Mouse (Mus musculus) myocyte (in vitro differentiated cells): ENCODE measurements around the gene Rcor2. TPM values are rescaled to one million over a fixed set of nuclear protein-coding genes. Genes with fewer than 3 reads are reported as not detected.

Experiments used
- H3K27me3 ChIP-seq: one replicate; pipeline ENCODE4 v1.6.1; 2011; ENCODE audit not compliant: control insufficient read depth, insufficient read depth, insufficient read length
- H3K36me3 ChIP-seq: one replicate; pipeline ENCODE4 v1.6.1; 2011; ENCODE audit not compliant: control insufficient read depth, insufficient read depth
- H3K4me2 ChIP-seq: one replicate; pipeline ENCODE4 v1.6.1; 2011; ENCODE audit warnings: low read depth, control low read depth
- H3K4me3 ChIP-seq: one replicate; pipeline ENCODE4 v1.5.1; 2011; ENCODE audit warnings: mild to moderate bottlenecking, control low read depth, moderate library complexity
- H3K79me2 ChIP-seq: one replicate; pipeline ENCODE4 v1.6.1; 2011; ENCODE audit not compliant: control insufficient read depth, insufficient read depth
- H3ac ChIP-seq: one replicate; pipeline ENCODE4 v1.6.1; 2011; ENCODE audit not compliant: control insufficient read depth, insufficient read length
- CEBPB ChIP-seq: IDR thresholded peaks from 2 replicates; pipeline ENCODE4 v1.6.1; 2011; ENCODE audit warnings: mild to moderate bottlenecking, moderate library complexity; ENCODE audit not compliant: poor library complexity, insufficient read depth, severe bottlenecking
- E2F4 ChIP-seq: IDR thresholded peaks from one replicate; pipeline ENCODE4 v1.6.1; 2011; ENCODE audit warnings: mild to moderate bottlenecking, control low read depth, moderate library complexity; ENCODE audit not compliant: insufficient read depth
- MAX ChIP-seq: IDR thresholded peaks from one replicate; pipeline ENCODE4 v1.6.1; 2011; ENCODE audit warnings: low read depth, mild to moderate bottlenecking, control low read depth
- MYOD1 ChIP-seq, 3 experiments: IDR thresholded peaks; one replicate each; pipeline ENCODE4 v1.6.1; 2011; ENCODE audit warnings: control low read depth in 2 of 3, low read depth in 2 of 3, mild to moderate bottlenecking in 2 of 3, moderate library complexity in 1 of 3; ENCODE audit not compliant: insufficient read length in 2 of 3, control insufficient read depth in 1 of 3
- MYOG ChIP-seq, 3 experiments: IDR thresholded peaks; one replicate each; pipeline ENCODE4 v1.6.1; 2011; ENCODE audit warnings: control low read depth in 2 of 3, low read depth in 2 of 3, mild to moderate bottlenecking in 2 of 3; ENCODE audit not compliant: insufficient read length in 2 of 3, control insufficient read depth in 1 of 3, insufficient read depth in 1 of 3
- POLR2A ChIP-seq: IDR thresholded peaks from one replicate; pipeline ENCODE4 v1.6.1; 2011; ENCODE audit warnings: low read depth, mild to moderate bottlenecking, control low read depth, moderate library complexity; ENCODE audit not compliant: insufficient read length
- POLR2AphosphoS2 ChIP-seq: IDR thresholded peaks from one replicate; pipeline ENCODE4 v1.6.1; 2011; ENCODE audit warnings: low read depth, control low read depth; ENCODE audit not compliant: insufficient read length
- REST ChIP-seq: IDR thresholded peaks from one replicate; pipeline ENCODE4 v1.6.1; 2011; ENCODE audit warnings: mild to moderate bottlenecking, control low read depth, moderate library complexity; ENCODE audit not compliant: insufficient read depth, insufficient read length
- SRF ChIP-seq: IDR thresholded peaks from one replicate; pipeline ENCODE4 v1.6.1; 2011; ENCODE audit warnings: low read depth; ENCODE audit not compliant: control insufficient read depth, insufficient read length
- TCF12 ChIP-seq: IDR thresholded peaks from one replicate; pipeline ENCODE4 v1.6.1; 2011; ENCODE audit warnings: mild to moderate bottlenecking, control low read depth; ENCODE audit not compliant: poor library complexity, insufficient read depth, severe bottlenecking
- TCF3 ChIP-seq: IDR thresholded peaks from one replicate; pipeline ENCODE4 v1.6.1; 2011; ENCODE audit warnings: low read depth, control low read depth; ENCODE audit not compliant: insufficient read length
- USF1 ChIP-seq: IDR thresholded peaks from one replicate; pipeline ENCODE4 v1.6.1; 2011; ENCODE audit warnings: low read depth, mild to moderate bottlenecking, control low read depth, moderate library complexity
- polyA plus RNA-seq: library from polyadenylated mRNA; unstranded; fragments of >200 nt; fragmentation: generic; extraction: Trizol; gene quantifications from one replicate; pipeline ENCODE4 v1.2.1, GENCODE M21; 2012; ENCODE audit warnings: missing spikeins

Rcor2 gene
- polyA plus RNA-seq, result 34.1 TPM

DNA sequence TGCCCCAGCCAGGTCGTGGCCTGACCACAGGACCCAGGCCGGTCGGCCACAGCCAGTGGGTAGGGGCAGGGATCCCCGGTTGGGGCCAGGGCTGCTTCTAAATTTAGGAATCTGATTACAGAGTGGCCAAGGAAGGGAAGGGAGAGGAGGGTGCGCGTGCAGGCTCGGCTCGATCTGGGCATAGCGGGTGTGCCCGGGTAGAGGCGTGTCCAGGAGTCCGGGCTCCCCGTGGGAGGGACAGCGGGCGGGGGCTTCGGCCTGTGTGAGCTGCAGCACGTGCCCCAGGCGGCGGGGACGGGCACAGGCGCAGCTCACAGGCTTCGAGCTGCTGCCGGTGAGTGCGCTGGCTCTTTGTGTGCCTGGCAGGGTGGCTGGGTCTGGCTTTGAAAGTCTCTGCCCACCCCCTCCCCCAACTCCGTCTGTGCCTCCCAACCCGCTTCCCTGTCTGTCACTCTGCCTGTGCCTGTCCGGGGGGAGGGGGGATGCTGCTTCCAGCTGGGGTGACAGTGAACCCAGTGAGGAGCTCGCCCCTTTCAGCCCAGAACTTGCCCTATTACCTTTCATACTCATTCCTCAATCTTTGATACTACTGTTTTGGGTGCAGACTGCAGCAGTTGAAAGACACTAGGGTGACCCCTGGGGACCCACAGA is at the start of gene Rcor2:
Gene Rcor2 (plus strand): TSS at position 235 of the 651 bp plus-strand sequence.
- H3K4me3 ChIP-seq, result peak within 1 kb of the TSS; percentile 52
- H3K4me2 ChIP-seq, result peak within 1 kb of the TSS; percentile 98
- H3K79me2 ChIP-seq, result peaks cover 6% of the 10 kb centered on the region
- TF ChIP-seq MYOD1 (IDR thresholded peaks at IDR 0.05; ENCODE audit: control insufficient read depth in 1 of 3, insufficient read length in 2 of 3, low read depth in 2 of 3) (peak in 2 of 3 experiments; percentile 3 to 64), USF1 (peak; percentile 41), MYOG (IDR thresholded peaks at IDR 0.05; ENCODE audit: control insufficient read depth in 1 of 3, insufficient read depth in 1 of 3, insufficient read length in 2 of 3, low read depth in 2 of 3) (peak in 2 of 3 experiments; percentile 41 to 44), CEBPB (no peak), POLR2AphosphoS2 (peak; percentile 95), POLR2A (peak; percentile 91), E2F4 (no peak), TCF3 (no peak)
- H3K27me3 ChIP-seq, result no peaks in the 10 kb centered on the region
- no peaks in the 10 kb centered on the region for H3K36me3 ChIP-seq
- peak within 1 kb of the TSS; percentile 67 for H3ac ChIP-seq

DNA sequence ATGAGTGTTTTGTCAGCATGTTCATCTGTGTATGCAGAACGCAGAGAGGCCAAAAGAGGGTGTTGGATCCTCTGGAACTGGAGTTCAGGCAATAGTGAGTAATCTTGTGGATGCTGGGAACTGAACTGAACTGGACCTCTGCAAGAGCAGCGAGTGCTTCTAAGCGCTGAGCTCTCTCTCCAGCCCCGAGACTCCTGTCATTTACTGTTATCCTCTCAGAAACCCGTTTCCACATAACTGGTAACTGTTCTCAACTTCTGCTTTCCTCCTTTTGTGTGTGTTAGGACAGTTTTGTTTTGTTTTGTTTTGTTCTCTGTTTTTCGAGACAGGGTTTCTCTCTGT is 49.2 kb upstream of the Rcor2 start:
- peak overlapping the region; percentile 88 for H3ac ChIP-seq
- H3K79me2 ChIP-seq, result peaks cover 44% of the 10 kb centered on the region
- H3K27me3 ChIP-seq, result no peaks in the 10 kb centered on the region
- TF ChIP-seq E2F4, result no peak
- TF ChIP-seq POLR2A, result no peak
- no peak for TF ChIP-seq MAX
- no peak for TF ChIP-seq TCF3
- TF ChIP-seq CEBPB, result no peak
- no peak for TF ChIP-seq MYOG (IDR thresholded peaks at IDR 0.05; ENCODE audit: control insufficient read depth in 1 of 3, insufficient read depth in 1 of 3, insufficient read length in 2 of 3, low read depth in 2 of 3)
- no peak for TF ChIP-seq MYOD1 (IDR thresholded peaks at IDR 0.05; ENCODE audit: control insufficient read depth in 1 of 3, insufficient read length in 2 of 3, low read depth in 2 of 3)
- TF ChIP-seq USF1, result no peak
- no peak for TF ChIP-seq POLR2AphosphoS2
- TF ChIP-seq TCF12, result no peak
- TF ChIP-seq SRF, result no peak
- H3K36me3 ChIP-seq, result peaks cover 15% of the 10 kb centered on the region
- H3K4me3 ChIP-seq, result peak overlapping the region; percentile 88
- H3K4me2 ChIP-seq, result peak overlapping the region; percentile 86

DNA sequence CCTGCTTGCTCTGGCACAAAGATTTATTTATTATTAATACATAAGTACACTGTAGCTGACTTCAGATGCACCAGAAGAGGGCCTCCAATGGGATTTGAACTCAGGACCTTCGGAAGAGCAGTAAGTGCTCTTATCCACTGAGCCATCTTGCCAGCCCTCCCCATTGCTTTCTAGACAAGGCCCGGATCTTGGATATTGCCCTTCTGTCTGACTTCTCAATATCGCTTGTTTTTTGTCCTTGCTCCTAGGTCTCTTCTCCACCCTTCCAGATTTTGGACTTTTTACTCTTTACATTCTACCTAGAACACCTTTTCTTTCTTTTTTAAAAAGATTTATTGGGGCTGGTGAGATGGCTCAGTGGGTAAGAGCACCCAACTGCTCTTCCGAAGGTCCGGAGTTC is 48.4 kb upstream of the Rcor2 start:
- H3ac ChIP-seq, result no peak overlapping the region
- H3K4me3 ChIP-seq, result no peak overlapping the region
- TF ChIP-seq TCF3 (no peak), USF1 (no peak), TCF12 (no peak), POLR2A (no peak), E2F4 (no peak), MYOG (IDR thresholded peaks at IDR 0.05; ENCODE audit: control insufficient read depth in 1 of 3, insufficient read depth in 1 of 3, insufficient read length in 2 of 3, low read depth in 2 of 3) (no peak)
- H3K36me3 ChIP-seq, result peaks cover 15% of the 10 kb centered on the region
- no peaks in the 10 kb centered on the region for H3K27me3 ChIP-seq
- peaks cover 36% of the 10 kb centered on the region for H3K79me2 ChIP-seq
- H3K4me2 ChIP-seq, result no peak overlapping the region

DNA sequence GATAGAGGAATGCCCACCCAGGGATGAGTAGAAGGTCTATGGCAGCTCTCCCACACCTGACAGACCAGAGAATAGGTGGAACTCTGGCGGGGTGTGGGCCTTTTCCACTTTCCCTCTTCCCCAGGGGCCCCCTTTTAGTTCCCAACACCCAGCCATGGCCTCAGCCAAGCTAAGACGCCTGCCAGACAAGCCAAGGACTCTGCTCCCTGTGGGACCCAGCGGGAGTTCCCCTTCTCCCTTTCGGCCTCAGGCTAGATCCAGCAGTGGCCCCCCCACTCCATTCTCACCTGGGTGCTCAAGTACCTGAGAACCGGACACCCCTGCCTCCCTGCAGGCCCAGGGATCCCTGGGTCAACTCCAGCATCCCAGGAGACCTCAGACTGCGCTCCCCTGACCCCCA is 44.9 kb upstream of the Rcor2 start:
- no peak for TF ChIP-seq MAX
- no peak for TF ChIP-seq MYOD1 (IDR thresholded peaks at IDR 0.05; ENCODE audit: control insufficient read depth in 1 of 3, insufficient read length in 2 of 3, low read depth in 2 of 3)
- TF ChIP-seq POLR2A, result no peak
- no peak for TF ChIP-seq TCF12
- TF ChIP-seq E2F4, result no peak

DNA sequence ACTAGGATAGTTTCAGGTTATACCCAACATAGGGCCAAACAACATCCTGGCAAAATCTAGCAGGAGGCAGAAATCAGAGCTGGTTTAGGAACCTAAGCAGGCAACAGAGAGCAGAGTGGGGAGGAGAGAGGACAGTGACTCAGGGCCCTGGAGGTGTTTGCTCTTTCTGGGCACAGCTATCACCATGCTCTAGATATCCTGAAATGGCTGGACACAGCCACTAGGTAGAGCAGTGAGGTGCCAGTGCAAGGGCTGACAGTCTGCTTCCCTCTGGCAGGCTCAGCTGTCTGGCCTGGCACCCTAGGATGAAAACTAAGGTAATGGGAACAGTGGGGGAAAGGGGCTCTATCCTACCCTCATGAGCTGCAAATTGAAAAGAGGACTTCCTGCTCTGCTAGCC is 43.6 kb upstream of the Rcor2 start:
- TF ChIP-seq SRF (no peak), REST (no peak), TCF3 (no peak), POLR2A (no peak), E2F4 (no peak), USF1 (no peak), POLR2AphosphoS2 (no peak), TCF12 (no peak), MYOD1 (IDR thresholded peaks at IDR 0.05; ENCODE audit: control insufficient read depth in 1 of 3, insufficient read length in 2 of 3, low read depth in 2 of 3) (no peak), MAX (no peak), CEBPB (no peak), MYOG (IDR thresholded peaks at IDR 0.05; ENCODE audit: control insufficient read depth in 1 of 3, insufficient read depth in 1 of 3, insufficient read length in 2 of 3, low read depth in 2 of 3) (no peak)
- Histone ChIP-seq H3K27me3 (no peaks in the 10 kb centered on the region), H3K4me3 (no peak overlapping the region), H3K4me2 (no peak overlapping the region), H3ac (no peak overlapping the region), H3K36me3 (peaks cover 16% of the 10 kb centered on the region), H3K79me2 (no peaks in the 10 kb centered on the region)

More for the DNA sequence above, 44.9 kb upstream of the Rcor2 start:
- Histone ChIP-seq H3K27me3 (no peaks in the 10 kb centered on the region), H3ac (no peak overlapping the region), H3K79me2 (peaks cover 1% of the 10 kb centered on the region), H3K4me2 (no peak overlapping the region), H3K4me3 (no peak overlapping the region), H3K36me3 (peaks cover 10% of the 10 kb centered on the region)
